Mouse (Mus musculus) v-Abl transformed pro-B cells (cell line): ENCODE measurements around the gene Reln.

ENCODE experiments used
- in situ Hi-C, 2 experiments: fragments of 400-800 bp; cut with MboI; formaldehyde crosslinking; loops; one replicate each; pipeline ENCODE4 v1.15.1; 2025; ENCODE audit not compliant: unreplicated experiment in 2 of 2

The Reln gene

GRCm38 (mm10) chr5:21947610-21948381 lies 396.7 kb downstream of the Reln start:
- in situ Hi-C loops = loop anchor here (25.0 kb wide), 1 partner anchor 565 kb away; no protein-coding TSS in a partner anchor

GRCm38 (mm10) chr5:21944579-21944978 lies 399.9 kb downstream of the Reln start:
- in situ Hi-C loops = loop anchor here (25.0 kb wide), 1 partner anchor 568 kb away; no protein-coding TSS in a partner anchor

- in situ Hi-C loops = loop anchor here (25.0 kb wide), 1 partner anchor 573 kb away; no protein-coding TSS in a partner anchor
Measured at GRCm38 (mm10) chr5:21939405-21939804, 405.1 kb downstream of the Reln start.

- in situ Hi-C loops = loop anchor here (25.0 kb wide), 1 partner anchor 574 kb away; no protein-coding TSS in a partner anchor
Measured at GRCm38 (mm10) chr5:21938138-21938537, 406.4 kb downstream of the Reln start.

- in situ Hi-C loops = loop anchor here (25.0 kb wide), 1 partner anchor 576 kb away; no protein-coding TSS in a partner anchor
Measured at GRCm38 (mm10) chr5:21936627-21937026, 407.9 kb downstream of the Reln start.

- in situ Hi-C loops = loop anchor here (25.0 kb wide), 1 partner anchor 576 kb away; no protein-coding TSS in a partner anchor
Measured at GRCm38 (mm10) chr5:21936096-21936495, 408.4 kb downstream of the Reln start.

- in situ Hi-C loops = loop anchor here (25.0 kb wide), 1 partner anchor 577 kb away; no protein-coding TSS in a partner anchor
Measured at GRCm38 (mm10) chr5:21934811-21935396, 409.6 kb downstream of the Reln start.

- in situ Hi-C loops = loop anchor here (25.0 kb wide), 1 partner anchor 578 kb away; no protein-coding TSS in a partner anchor
Measured at GRCm38 (mm10) chr5:21934173-21934698, 410.3 kb downstream of the Reln start.

GRCm38 (mm10) chr5:21933340-21934075 lies 411.0 kb downstream of the Reln start:
- in situ Hi-C loops = loop anchor here (25.0 kb wide), 1 partner anchor 579 kb away; no protein-coding TSS in a partner anchor

GRCm38 (mm10) chr5:21931151-21931550 lies 413.4 kb downstream of the Reln start:
- in situ Hi-C loops = loop anchor here (25.0 kb wide), 1 partner anchor 581 kb away; no protein-coding TSS in a partner anchor

- in situ Hi-C loops = no loop called here
Measured at GRCm38 (mm10) chr5:21920310-21920709, 424.2 kb downstream of the Reln start.

GRCm38 (mm10) chr5:21919281-21919780 lies 425.2 kb downstream of the Reln start:
- in situ Hi-C loops = no loop called here

- in situ Hi-C loops = no loop called here
Measured at GRCm38 (mm10) chr5:21915973-21916372, 428.5 kb downstream of the Reln start.

- in situ Hi-C loops = no loop called here
Measured at GRCm38 (mm10) chr5:21914776-21915175, 429.7 kb downstream of the Reln start.

GRCm38 (mm10) chr5:21912835-21913530 lies 431.5 kb downstream of the Reln start:
- in situ Hi-C loops = no loop called here

- in situ Hi-C loops = no loop called here
Measured at GRCm38 (mm10) chr5:21910726-21911125, 433.8 kb downstream of the Reln start.

- in situ Hi-C loops = no loop called here
Measured at GRCm38 (mm10) chr5:21909713-21910112, 434.8 kb downstream of the Reln start.

- in situ Hi-C loops = no loop called here
Measured at GRCm38 (mm10) chr5:21901411-21901810, 443.1 kb downstream of the Reln start.

GRCm38 (mm10) chr5:21900891-21901290 lies 443.6 kb downstream of the Reln start:
- in situ Hi-C loops = no loop called here

GRCm38 (mm10) chr5:21898875-21899274 lies 445.6 kb downstream of the Reln start:
- in situ Hi-C loops = no loop called here
